Mouse (Mus musculus) ES-E14 (cell line): Measurements from ENCODE around the gene Apbb1ip.

Source experiments
- CHD2 ChIP-seq: IDR thresholded peaks from 2 replicates; pipeline ENCODE4 v1.6.1; 2014; ENCODE audit warnings: mild to moderate bottlenecking, low read depth, low read length, inconsistent platforms
- HCFC1 ChIP-seq: IDR thresholded peaks from 2 replicates; pipeline ENCODE4 v1.6.1; 2012; ENCODE audit warnings: low read length, inconsistent platforms, borderline replicate concordance; ENCODE audit not compliant: insufficient read depth
- MAFK ChIP-seq: IDR thresholded peaks from 2 replicates; pipeline ENCODE4 v1.6.1; 2014; ENCODE audit warnings: mild to moderate bottlenecking, low read depth, low read length, inconsistent platforms; ENCODE audit not compliant: insufficient read depth
- ZC3H11A ChIP-seq: IDR thresholded peaks from 2 replicates; pipeline ENCODE4 v1.6.1; 2012; ENCODE audit warnings: low read depth, mild to moderate bottlenecking, inconsistent platforms, low read length, borderline replicate concordance
- ZNF384 ChIP-seq: IDR thresholded peaks from 2 replicates; pipeline ENCODE4 v1.6.1; 2012; ENCODE audit warnings: low read depth, low read length, inconsistent platforms

GRCm38 (mm10) chr2:22744121-22744761, 29.7 kb upstream of the Apbb1ip start:
- TF ChIP-seq ZNF384 (no peak), CHD2 (no peak), MAFK (no peak), HCFC1 (no peak), ZC3H11A (no peak)
